Mouse (Mus musculus) T-helper 1 cell (primary cell): ENCODE results near the gene Rhoh.

ENCODE experiments used
- in situ Hi-C: fragments of 300-600 bp; cut with MboI, MseI; formaldehyde crosslinking; loops from one replicate; pipeline ENCODE4 v1.15.1; 2025; ENCODE audit warnings: high pct_unique_total_duplicates

Gene Rhoh

DNA sequence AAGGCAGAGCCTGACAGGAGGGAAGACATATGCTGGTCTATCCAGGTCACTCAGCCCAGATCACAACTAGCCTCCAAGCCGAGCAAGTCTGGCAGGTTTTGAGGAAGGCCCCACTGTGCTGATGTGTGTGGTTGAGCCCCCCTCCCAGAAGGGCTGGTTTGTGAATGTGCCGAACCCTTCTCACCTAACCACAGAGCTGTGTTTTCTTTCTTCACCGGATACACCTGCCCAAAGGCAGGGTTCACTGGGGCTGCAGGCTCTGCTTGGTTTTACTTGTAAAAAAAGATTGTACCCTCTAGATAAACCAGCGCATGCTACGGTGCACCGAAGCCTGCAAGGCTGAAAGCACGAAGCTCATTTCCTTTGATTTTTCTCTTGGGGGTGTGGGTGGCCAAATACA, 68.1 kb downstream of the Rhoh start:
- in situ Hi-C loops = no loop called here

DNA sequence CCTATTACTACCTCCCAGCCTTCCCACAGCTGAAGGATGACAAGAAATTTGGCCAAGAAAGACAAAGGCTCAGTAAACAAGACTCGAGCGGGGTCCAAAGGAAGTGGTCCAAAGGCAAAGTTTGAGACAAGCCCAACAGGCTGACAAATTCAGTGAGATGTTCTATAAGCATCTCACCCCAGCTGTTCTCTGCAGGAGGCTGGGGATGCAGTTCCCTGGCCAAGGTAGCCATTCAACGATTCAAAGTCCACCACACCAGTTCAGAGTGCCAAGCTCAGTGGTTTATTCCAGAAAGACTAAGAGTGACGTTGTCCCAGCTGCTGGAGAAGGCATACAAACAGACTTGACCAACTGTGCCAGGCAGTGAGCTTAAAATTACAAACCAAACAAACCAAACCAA, 69.2 kb downstream of the Rhoh start:
- in situ Hi-C loops = loop anchor here (5.0 to 10.0 kb wide), 2 partner anchors 93 to 665 kb away; no protein-coding TSS in a partner anchor

DNA sequence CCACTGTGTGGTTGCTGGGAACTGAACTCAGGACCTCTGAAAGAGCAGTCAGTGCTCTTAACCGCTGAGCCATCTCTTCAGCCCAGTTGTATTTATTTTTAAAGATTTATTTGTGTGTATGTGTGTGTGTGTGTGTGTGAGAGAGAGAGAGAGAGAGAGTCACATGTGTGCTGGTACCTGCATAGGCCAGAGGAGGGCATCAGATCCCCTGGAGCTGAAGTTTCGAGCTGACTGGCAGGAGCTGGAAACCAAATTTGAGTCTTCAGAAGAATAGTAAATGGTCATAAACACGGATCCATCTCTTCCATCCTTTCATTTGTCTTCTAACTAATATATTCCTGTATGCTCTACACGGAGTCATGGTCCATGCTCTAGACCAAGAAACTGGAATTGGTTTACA, 72.2 kb downstream of the Rhoh start:
- in situ Hi-C loops = loop anchor here (5.0 to 10.0 kb wide), 2 partner anchors 96 to 668 kb away; no protein-coding TSS in a partner anchor

- in situ Hi-C loops = loop anchor here (5.0 to 10.0 kb wide), 2 partner anchors 96 to 669 kb away; no protein-coding TSS in a partner anchor
Measured at GRCm38 (mm10) chr5:65933764-65934163, 72.8 kb downstream of the Rhoh start.

GRCm38 (mm10) chr5:65934783-65935182, 73.8 kb downstream of the Rhoh start, which contains the start of gene Chrna9:
Gene Chrna9 (plus strand): TSS chr5:65934921.
- in situ Hi-C loops = loop anchor here (5.0 to 10.0 kb wide), 2 partner anchors 97 to 670 kb away; no protein-coding TSS in a partner anchor

DNA sequence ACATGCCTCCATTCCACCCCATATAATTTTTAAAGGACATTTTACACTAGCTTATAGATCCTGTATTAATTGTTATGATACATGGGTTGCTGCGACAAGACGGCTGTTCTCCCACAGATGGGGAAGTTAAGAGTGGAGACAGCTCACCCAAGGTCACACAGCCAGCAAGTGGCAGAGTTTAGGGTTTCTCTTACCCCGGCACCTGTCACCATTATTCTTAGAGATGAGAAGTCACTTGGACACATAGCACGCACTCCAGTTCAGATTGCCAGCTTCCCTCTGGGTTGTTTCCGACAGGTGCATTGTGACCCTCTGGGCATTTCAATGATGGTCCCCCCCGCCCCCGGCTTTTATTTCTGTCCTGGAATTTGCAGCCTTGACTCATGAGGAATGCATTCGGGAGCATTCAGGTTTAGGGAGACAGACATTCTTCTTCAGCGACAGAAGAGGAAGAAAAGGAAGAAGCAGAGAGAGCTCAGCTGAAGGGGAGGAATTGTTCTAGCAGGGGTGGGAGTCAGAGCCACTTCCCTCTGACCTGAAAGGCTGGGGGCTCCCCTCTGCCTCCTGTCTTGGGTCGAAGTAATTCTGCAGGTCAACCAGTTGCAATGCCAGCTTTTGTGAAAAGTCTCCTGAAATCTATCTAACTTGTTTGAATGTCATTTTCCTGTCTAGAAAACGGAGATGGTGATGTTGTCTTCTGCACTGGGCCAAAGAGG, 76.2 kb downstream of the Rhoh start:
- in situ Hi-C loops = loop anchor here (10.0 kb wide), 1 partner anchor 672 kb away; no protein-coding TSS in a partner anchor

DNA sequence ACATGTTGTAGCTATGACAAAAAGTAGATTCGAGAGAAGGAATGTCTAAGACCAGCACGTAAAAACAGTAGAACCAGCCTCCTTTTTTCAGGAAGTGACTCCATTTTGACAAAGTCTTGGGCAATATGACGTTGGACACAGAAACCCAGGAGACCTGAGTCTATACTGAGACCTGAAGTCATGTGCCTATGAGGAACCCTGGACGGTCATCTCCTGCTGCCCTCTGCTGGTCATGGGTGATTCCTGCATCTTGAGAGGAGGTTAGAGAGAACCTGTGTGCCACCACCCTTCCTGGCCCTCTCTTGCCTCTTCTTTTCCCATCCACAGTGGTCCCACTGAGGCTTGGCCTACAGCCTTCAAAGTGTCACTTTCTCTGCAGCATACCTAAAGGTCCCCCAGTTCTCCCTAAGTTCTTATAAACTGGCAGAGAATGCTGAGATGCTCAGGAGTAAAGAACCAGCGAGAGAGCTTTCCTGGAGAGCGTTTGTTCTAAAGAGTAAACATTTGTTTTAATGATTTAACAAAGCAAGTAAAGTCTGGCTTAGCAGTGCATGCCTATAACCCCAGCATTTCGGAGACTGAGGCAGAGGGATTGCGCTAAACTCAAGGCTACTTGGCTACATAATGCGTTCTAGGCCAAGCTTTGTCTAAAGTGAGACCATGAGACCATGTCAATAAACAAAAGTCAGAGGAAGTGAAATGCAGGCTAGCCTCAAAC, 77.1 kb downstream of the Rhoh start:
- in situ Hi-C loops = loop anchor here (10.0 kb wide), 1 partner anchor 673 kb away; no protein-coding TSS in a partner anchor

GRCm38 (mm10) chr5:65941145-65941544, 80.1 kb downstream of the Rhoh start:
- in situ Hi-C loops = no loop called here
